Mouse (Mus musculus): Measurements from ENCODE around the gene Il2rb. TPM values are rescaled to one million over a fixed set of nuclear protein-coding genes. Genes with fewer than 3 reads are reported as not detected.

Gene Il2rb
- polyA plus RNA-seq, 1 experiment from 2014 or later = 0.20 TPM

DNA sequence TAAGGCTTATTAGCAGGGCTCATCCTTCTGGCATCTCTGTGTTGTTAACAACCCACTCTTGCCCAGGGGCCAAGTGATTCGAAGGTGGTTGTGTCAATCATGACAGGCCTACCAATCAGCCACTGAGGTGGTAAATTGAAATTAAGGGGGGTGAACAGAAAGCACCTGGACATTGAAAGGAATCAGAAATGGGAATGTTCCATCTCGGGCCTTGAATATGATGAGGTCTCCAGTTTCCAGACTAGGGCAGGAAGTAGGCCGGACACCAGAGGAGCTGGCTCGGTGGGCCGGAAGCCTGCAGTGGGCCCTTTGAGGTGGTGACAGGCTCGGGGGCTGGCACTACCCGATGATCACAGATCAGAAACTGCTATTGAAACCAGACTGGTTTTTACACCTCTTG is 32.9 kb upstream of the Il2rb start:
- Histone ChIP-seq H3K27me3 (ENCODE audit: control insufficient read depth, insufficient read depth, low read depth, low read length) (no peaks in the 10 kb centered on the region), H3K4me2 (ENCODE audit: low read length) (no peak overlapping the region), H3K4me3 (ENCODE audit: low read depth, low read length) (no peak overlapping the region), H3K9ac (ENCODE audit: low read depth, low read length) (no peak overlapping the region), H3K9me3 (replicated peaks; ENCODE audit: control insufficient read depth, low read length, poor library complexity, severe bottlenecking) (no peaks in the 10 kb centered on the region), H3K4me1 (ENCODE audit: control insufficient read depth, insufficient read depth, low read length) (peaks cover 15% of the 10 kb centered on the region), H3K27ac (ENCODE audit: low read length) (no peak overlapping the region), H3K36me3 (ENCODE audit: control insufficient read depth, insufficient read depth, low read length) (no peaks in the 10 kb centered on the region)
- WGBS = 85% methylated on average over 7 of the region's 7 CpGs
- no peak for ATAC-seq

DNA sequence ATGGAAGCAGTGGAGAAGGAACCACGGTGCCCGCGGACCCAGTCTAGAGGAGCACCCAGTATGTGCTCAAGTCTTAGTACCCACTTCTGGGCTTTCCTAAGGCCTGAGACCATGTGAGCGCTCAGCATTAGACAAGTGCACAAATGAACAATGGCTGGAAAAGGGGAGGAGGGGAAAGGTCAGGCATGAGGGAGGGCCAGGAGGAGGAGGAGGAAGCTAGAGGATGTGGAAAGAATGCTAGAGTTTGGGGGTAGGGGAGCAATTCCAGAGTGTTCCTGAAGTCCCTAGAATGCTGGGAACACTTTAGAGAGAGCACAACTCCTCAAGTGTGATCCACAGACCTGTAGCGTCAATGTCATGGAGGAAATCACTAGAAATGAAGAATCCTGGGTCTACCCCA is 29.1 kb upstream of the Il2rb start:
- H3K4me1 ChIP-seq (ENCODE audit: control insufficient read depth, insufficient read depth, low read length) = peaks cover 1% of the 10 kb centered on the region; the same call in 1 of the 2 replicates
- H3K27me3 ChIP-seq (ENCODE audit: control insufficient read depth, insufficient read depth, low read depth, low read length) = no peaks in the 10 kb centered on the region
- WGBS = 87% methylated on average over 5 of the region's 5 CpGs
- H3K36me3 ChIP-seq (ENCODE audit: control insufficient read depth, insufficient read depth, low read length) = no peaks in the 10 kb centered on the region
- no peak for ATAC-seq
- no peak overlapping the region for H3K4me2 ChIP-seq (ENCODE audit: low read length)
- no peak overlapping the region for H3K27ac ChIP-seq (ENCODE audit: low read length)
- no peak overlapping the region for H3K4me3 ChIP-seq (ENCODE audit: low read depth, low read length)
- H3K9ac ChIP-seq (ENCODE audit: low read depth, low read length) = no peak overlapping the region
- H3K9me3 ChIP-seq (replicated peaks; ENCODE audit: control insufficient read depth, low read length, poor library complexity, severe bottlenecking) = no peaks in the 10 kb centered on the region

DNA sequence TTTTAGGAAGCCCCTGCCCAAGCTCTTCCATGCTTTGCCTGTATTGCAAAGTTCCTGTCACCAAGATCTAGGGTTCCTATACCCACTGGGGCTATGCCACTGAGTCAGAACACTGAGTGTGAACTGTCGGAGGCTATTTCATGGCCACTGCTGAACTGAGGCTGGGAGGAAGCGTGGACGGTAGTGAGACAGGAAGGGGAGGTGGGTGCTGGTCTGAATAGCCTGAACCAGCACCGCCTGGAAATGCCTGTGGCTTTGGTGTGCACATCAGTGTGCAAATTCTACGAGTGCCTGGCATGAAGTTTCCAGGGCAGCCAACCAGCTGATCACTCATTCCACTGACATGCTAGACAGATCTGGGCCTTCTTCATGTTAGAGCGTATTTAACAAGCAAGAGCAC is 26.8 kb upstream of the Il2rb start:
- H3K9me3 ChIP-seq (replicated peaks; ENCODE audit: control insufficient read depth, low read length, poor library complexity, severe bottlenecking) = no peaks in the 10 kb centered on the region
- no peaks in the 10 kb centered on the region for H3K36me3 ChIP-seq (ENCODE audit: control insufficient read depth, insufficient read depth, low read length)
- H3K27me3 ChIP-seq (ENCODE audit: control insufficient read depth, insufficient read depth, low read depth, low read length) = no peaks in the 10 kb centered on the region
- WGBS = 82% methylated on average over 6 of the region's 6 CpGs
- no peak overlapping the region for H3K4me2 ChIP-seq (ENCODE audit: low read length)
- no peak overlapping the region for H3K27ac ChIP-seq (ENCODE audit: low read length)
- ATAC-seq = no peak
- H3K4me1 ChIP-seq (ENCODE audit: control insufficient read depth, insufficient read depth, low read length) = no peaks in the 10 kb centered on the region
- no peak overlapping the region for H3K9ac ChIP-seq (ENCODE audit: low read depth, low read length)
- H3K4me3 ChIP-seq (ENCODE audit: low read depth, low read length) = no peak overlapping the region

DNA sequence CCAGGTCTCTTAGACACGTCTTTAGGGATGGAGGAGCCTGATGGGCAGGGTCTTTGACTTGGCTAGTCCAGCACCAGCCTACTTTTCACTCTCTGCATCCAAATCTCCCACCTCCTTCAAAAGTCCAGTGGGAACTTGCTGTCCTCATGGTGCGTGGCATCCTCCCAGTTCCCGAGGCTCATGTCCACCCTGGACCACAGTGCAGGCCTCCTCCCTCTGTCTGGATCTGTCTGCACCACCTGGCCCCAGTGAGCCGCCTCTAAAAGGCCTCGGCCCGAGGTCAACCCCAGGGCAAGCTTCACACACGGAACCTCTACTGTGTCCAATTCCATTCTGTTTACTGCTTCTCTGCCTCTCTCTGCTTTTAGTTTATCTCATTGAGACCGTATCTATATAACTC is 26.3 kb upstream of the Il2rb start:
- no peaks in the 10 kb centered on the region for H3K4me1 ChIP-seq (ENCODE audit: control insufficient read depth, insufficient read depth, low read length)

DNA sequence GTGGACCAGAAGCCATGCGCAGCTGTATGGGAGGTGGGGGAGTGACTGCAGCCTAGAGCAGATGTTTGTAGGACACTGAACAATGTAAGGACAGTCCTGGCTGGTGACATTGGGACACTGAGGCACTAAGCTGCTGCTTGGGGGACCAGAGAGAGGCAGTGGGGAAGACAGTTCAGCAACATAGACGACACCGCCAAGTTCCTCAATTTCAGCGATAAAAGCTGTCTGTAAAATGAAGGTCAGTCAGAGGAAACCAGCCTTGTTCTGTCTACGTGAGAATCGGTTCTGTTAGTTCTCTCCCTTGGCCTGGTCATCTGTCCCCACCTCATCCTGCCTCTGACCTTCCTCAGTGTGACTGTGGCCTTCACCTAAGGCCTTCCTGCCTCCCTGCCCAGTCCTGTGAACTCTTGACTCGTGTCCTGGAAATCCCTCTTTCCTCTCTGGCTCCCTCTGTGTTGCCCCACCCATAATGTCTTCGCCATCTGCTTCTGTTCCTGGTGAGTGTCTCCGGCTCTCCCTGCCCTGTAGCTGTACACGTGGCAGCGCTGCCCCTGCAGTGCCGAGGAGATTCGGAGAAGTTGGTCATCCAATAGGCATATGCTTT is 25.1 kb upstream of the Il2rb start:
- Histone ChIP-seq H3K27ac (ENCODE audit: low read length) (no peak overlapping the region), H3K4me3 (ENCODE audit: low read depth, low read length) (no peak overlapping the region), H3K36me3 (ENCODE audit: control insufficient read depth, insufficient read depth, low read length) (no peaks in the 10 kb centered on the region), H3K9ac (ENCODE audit: low read depth, low read length) (no peak overlapping the region), H3K4me2 (ENCODE audit: low read length) (no peak overlapping the region), H3K9me3 (replicated peaks; ENCODE audit: control insufficient read depth, low read length, poor library complexity, severe bottlenecking) (no peaks in the 10 kb centered on the region), H3K27me3 (ENCODE audit: control insufficient read depth, insufficient read depth, low read depth, low read length) (no peaks in the 10 kb centered on the region), H3K4me1 (ENCODE audit: control insufficient read depth, insufficient read depth, low read length) (no peaks in the 10 kb centered on the region)
- no peak for ATAC-seq
- 82% methylated on average over 13 of the region's 13 CpGs for WGBS

More for the DNA sequence above, 26.3 kb upstream of the Il2rb start:
- Histone ChIP-seq H3K36me3 (ENCODE audit: control insufficient read depth, insufficient read depth, low read length) (no peaks in the 10 kb centered on the region), H3K9ac (ENCODE audit: low read depth, low read length) (no peak overlapping the region), H3K9me3 (replicated peaks; ENCODE audit: control insufficient read depth, low read length, poor library complexity, severe bottlenecking) (no peaks in the 10 kb centered on the region), H3K4me2 (ENCODE audit: low read length) (no peak overlapping the region), H3K4me3 (ENCODE audit: low read depth, low read length) (no peak overlapping the region), H3K27ac (ENCODE audit: low read length) (no peak overlapping the region), H3K27me3 (ENCODE audit: control insufficient read depth, insufficient read depth, low read depth, low read length) (no peaks in the 10 kb centered on the region)
- 77% methylated on average over 8 of the region's 8 CpGs for WGBS
- no peak for ATAC-seq

DNA sequence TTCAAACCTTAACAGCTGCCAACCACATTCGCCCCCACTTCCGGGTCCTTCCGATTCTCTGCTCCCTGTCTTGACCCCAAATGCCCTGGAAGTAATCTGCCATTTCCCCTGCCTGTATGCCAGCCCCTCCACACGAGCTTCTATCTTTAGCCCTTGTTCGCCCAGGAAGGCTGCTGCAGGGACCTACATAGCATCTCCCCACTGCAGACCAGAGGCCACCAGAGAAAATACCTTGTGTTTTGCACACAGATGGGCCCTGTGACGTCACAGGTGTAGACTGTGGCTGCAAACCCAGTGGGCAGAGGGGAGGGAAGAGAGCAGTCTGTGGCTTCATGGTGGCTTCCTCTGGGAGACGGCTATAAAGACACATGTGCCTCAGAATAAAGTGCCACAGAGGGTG is 23.1 kb upstream of the Il2rb start:
- no peak overlapping the region for H3K9ac ChIP-seq (ENCODE audit: low read depth, low read length)
- H3K27ac ChIP-seq (ENCODE audit: low read length) = no peak overlapping the region
- no peak overlapping the region for H3K4me2 ChIP-seq (ENCODE audit: low read length)
- no peaks in the 10 kb centered on the region for H3K36me3 ChIP-seq (ENCODE audit: control insufficient read depth, insufficient read depth, low read length)
- H3K9me3 ChIP-seq (replicated peaks; ENCODE audit: control insufficient read depth, low read length, poor library complexity, severe bottlenecking) = no peaks in the 10 kb centered on the region
- no peak for ATAC-seq
- 69% methylated on average over 7 of the region's 7 CpGs for WGBS
- no peaks in the 10 kb centered on the region for H3K4me1 ChIP-seq (ENCODE audit: control insufficient read depth, insufficient read depth, low read length)
- no peak overlapping the region for H3K4me3 ChIP-seq (ENCODE audit: low read depth, low read length)
- no peaks in the 10 kb centered on the region for H3K27me3 ChIP-seq (ENCODE audit: control insufficient read depth, insufficient read depth, low read depth, low read length)

DNA sequence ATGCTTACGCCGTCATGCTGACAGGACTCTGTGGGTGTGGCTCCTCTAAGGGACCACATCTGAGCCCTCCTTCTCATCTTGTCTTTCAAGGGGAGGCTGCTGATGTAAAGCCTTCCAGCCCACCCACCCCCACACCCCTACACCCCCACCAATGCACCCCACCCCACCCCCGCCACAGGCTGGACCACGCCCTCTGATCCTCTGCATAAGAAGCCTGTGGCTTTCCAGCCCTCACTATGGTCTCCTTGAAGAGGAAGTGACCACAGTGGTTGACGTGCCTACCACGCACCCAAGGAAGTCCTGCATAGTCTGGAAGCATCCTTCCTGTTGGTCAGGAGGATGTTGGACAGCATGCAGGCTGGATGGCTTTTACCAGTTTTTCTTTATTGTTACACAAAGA is 20.7 kb upstream of the Il2rb start:
- no peaks in the 10 kb centered on the region for H3K27me3 ChIP-seq (ENCODE audit: control insufficient read depth, insufficient read depth, low read depth, low read length)
- no peak overlapping the region for H3K4me3 ChIP-seq (ENCODE audit: low read depth, low read length)
- H3K9ac ChIP-seq (ENCODE audit: low read depth, low read length) = no peak overlapping the region
- 92% methylated on average over 6 of the region's 6 CpGs for WGBS
- H3K9me3 ChIP-seq (replicated peaks; ENCODE audit: control insufficient read depth, low read length, poor library complexity, severe bottlenecking) = no peaks in the 10 kb centered on the region
- H3K4me1 ChIP-seq (ENCODE audit: control insufficient read depth, insufficient read depth, low read length) = no peaks in the 10 kb centered on the region
- ATAC-seq = no peak
- no peak overlapping the region for H3K27ac ChIP-seq (ENCODE audit: low read length)
- H3K4me2 ChIP-seq (ENCODE audit: low read length) = no peak overlapping the region
- no peaks in the 10 kb centered on the region for H3K36me3 ChIP-seq (ENCODE audit: control insufficient read depth, insufficient read depth, low read length)

DNA sequence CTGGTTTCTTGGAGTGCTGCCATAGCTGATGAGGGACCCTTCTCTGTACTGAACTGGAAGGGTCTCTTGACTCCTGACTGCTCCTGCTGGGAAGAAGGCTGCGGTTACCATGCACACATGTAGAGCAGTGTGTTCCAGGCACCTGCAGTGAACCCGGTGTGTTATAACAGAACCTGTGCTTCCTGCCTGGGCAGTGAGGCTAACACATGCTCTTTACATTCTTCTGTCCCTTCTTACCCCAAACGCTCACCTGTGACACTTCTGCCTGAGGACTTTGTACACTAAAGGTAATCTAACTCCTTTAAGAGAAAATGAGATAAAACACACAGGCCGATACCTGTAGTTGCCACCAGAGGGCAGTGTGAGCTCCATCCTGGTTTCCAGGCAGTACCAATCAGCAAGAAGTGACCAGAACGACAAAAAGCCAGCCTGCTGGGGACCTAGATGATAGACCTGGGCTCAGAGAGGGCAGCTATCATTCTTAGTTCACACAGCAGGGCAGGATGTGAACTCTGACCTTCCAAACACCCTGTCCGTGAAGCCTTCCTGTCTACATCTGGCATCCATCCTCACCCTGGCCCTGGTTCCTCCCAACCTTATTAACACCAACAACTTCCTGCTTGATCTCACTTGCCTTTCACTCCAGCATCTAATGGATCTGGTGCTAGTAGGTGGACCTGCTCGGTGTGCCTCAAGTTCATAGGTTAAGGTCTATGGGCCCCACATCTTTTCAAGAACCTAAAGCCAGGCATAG is 19.5 kb upstream of the Il2rb start:
- Histone ChIP-seq H3K9me3 (replicated peaks; ENCODE audit: control insufficient read depth, low read length, poor library complexity, severe bottlenecking) (no peaks in the 10 kb centered on the region), H3K27ac (ENCODE audit: low read length) (no peak overlapping the region), H3K9ac (ENCODE audit: low read depth, low read length) (no peak overlapping the region), H3K4me3 (ENCODE audit: low read depth, low read length) (no peak overlapping the region), H3K4me2 (ENCODE audit: low read length) (no peak overlapping the region), H3K27me3 (ENCODE audit: control insufficient read depth, insufficient read depth, low read depth, low read length) (no peaks in the 10 kb centered on the region), H3K4me1 (ENCODE audit: control insufficient read depth, insufficient read depth, low read length) (peaks cover 2% of the 10 kb centered on the region; the same call in 1 of the 2 replicates), H3K36me3 (ENCODE audit: control insufficient read depth, insufficient read depth, low read length) (no peaks in the 10 kb centered on the region)
- WGBS = 31% methylated on average over 7 of the region's 7 CpGs
- no peak for ATAC-seq

DNA sequence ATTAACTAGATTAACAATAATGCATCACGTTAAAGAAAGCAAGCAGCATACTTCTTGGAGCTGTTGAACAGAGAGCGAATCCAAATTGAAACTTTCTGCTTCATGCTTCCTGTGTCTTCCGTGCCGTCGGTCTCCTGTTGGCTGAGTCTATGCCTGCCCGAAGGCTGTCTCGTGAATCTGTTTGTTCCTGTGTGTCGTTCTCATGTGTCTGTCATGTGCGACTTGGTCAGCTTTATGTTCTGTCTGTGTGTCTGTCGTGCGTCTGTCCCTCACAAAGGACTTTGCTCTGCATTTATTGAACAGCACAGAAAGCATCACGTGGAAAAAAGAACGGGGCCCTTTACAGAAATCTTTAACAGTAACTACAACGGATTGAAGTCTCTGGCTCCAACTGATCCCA is 17.9 kb upstream of the Il2rb start:
- no peak overlapping the region for H3K4me3 ChIP-seq (ENCODE audit: low read depth, low read length)
- no peaks in the 10 kb centered on the region for H3K27me3 ChIP-seq (ENCODE audit: control insufficient read depth, insufficient read depth, low read depth, low read length)
- no peak overlapping the region for H3K9ac ChIP-seq (ENCODE audit: low read depth, low read length)
- 85% methylated on average over 14 of the region's 14 CpGs for WGBS
- no peak overlapping the region for H3K4me2 ChIP-seq (ENCODE audit: low read length)
- ATAC-seq = no peak
- H3K27ac ChIP-seq (ENCODE audit: low read length) = no peak overlapping the region
- H3K36me3 ChIP-seq (ENCODE audit: control insufficient read depth, insufficient read depth, low read length) = no peaks in the 10 kb centered on the region
- no peaks in the 10 kb centered on the region for H3K9me3 ChIP-seq (replicated peaks; ENCODE audit: control insufficient read depth, low read length, poor library complexity, severe bottlenecking)
- peaks cover 2% of the 10 kb centered on the region; the same call in 1 of the 2 replicates for H3K4me1 ChIP-seq (ENCODE audit: control insufficient read depth, insufficient read depth, low read length)
